Mouse (Mus musculus): ENCODE results near the gene Klf3. TPM values are rescaled to one million over a fixed set of nuclear protein-coding genes. Genes with fewer than 3 reads are reported as not detected.

Gene Klf3
- polyA plus RNA-seq, 1 experiment from 2014 or later, result 66.9 TPM

GRCm38 (mm10) chr5:64807159-64807558 lies 4.0 kb downstream of the Klf3 start:
- ATAC-seq (replicated peaks; ENCODE audit: low FRiP score), result no peak
- H3K4me2 ChIP-seq, result peak overlapping the region; percentile 73
- peaks cover 73% of the 10 kb centered on the region for H3K4me1 ChIP-seq (replicated peaks; ENCODE audit: control insufficient read depth, insufficient read depth, low read length)
- H3K4me3 ChIP-seq (ENCODE audit: low read depth, low read length), result no peak overlapping the region
- no peak overlapping the region for H3K9ac ChIP-seq (ENCODE audit: low read depth, low read length)
- peaks cover 11% of the 10 kb centered on the region for H3K36me3 ChIP-seq (ENCODE audit: control insufficient read depth, insufficient read depth, low read length)
- H3K9me3 ChIP-seq (ENCODE audit: control insufficient read depth, low read length), result no peaks in the 10 kb centered on the region
- no peaks in the 10 kb centered on the region for H3K27me3 ChIP-seq (replicated peaks; ENCODE audit: control insufficient read depth, insufficient read depth, low read length)
- no peak for DNase-seq (ENCODE audit: low spot score)
- H3K27ac ChIP-seq (ENCODE audit: low read depth, low read length), result no peak overlapping the region
- 42% methylated on average over 3 of the region's 3 CpGs for WGBS

- Histone ChIP-seq H3K4me3 (ENCODE audit: low read depth, low read length) (peak overlapping the region; percentile 37), H3K27me3 (replicated peaks; ENCODE audit: control insufficient read depth, insufficient read depth, low read length) (no peaks in the 10 kb centered on the region), H3K27ac (ENCODE audit: low read depth, low read length) (peak overlapping the region; percentile 96), H3K4me1 (replicated peaks; ENCODE audit: control insufficient read depth, insufficient read depth, low read length) (peaks cover 76% of the 10 kb centered on the region), H3K36me3 (ENCODE audit: control insufficient read depth, insufficient read depth, low read length) (peaks cover 11% of the 10 kb centered on the region), H3K9me3 (ENCODE audit: control insufficient read depth, low read length) (no peaks in the 10 kb centered on the region), H3K4me2 (peak overlapping the region; percentile 73), H3K9ac (ENCODE audit: low read depth, low read length) (no peak overlapping the region; the same call in 1 of the 2 replicates)
- WGBS, result 29% methylated on average over 4 of the region's 4 CpGs
- DNase-seq (ENCODE audit: low spot score), result no peak
- ATAC-seq (replicated peaks; ENCODE audit: low FRiP score), result no peak
Measured at GRCm38 (mm10) chr5:64807603-64808002, 4.4 kb downstream of the Klf3 start.

- Histone ChIP-seq H3K9me3 (ENCODE audit: control insufficient read depth, low read length) (no peaks in the 10 kb centered on the region), H3K27me3 (replicated peaks; ENCODE audit: control insufficient read depth, insufficient read depth, low read length) (no peaks in the 10 kb centered on the region), H3K27ac (ENCODE audit: low read depth, low read length) (peak overlapping the region; percentile 96), H3K4me3 (ENCODE audit: low read depth, low read length) (peak overlapping the region; percentile 37), H3K9ac (ENCODE audit: low read depth, low read length) (peak overlapping the region; percentile 20; the same call in 1 of the 2 replicates), H3K4me2 (peak overlapping the region; percentile 73), H3K36me3 (ENCODE audit: control insufficient read depth, insufficient read depth, low read length) (peaks cover 11% of the 10 kb centered on the region), H3K4me1 (replicated peaks; ENCODE audit: control insufficient read depth, insufficient read depth, low read length) (peaks cover 83% of the 10 kb centered on the region)
- 37% methylated on average over 24 of the region's 24 CpGs for WGBS
- no peak for ATAC-seq (replicated peaks; ENCODE audit: low FRiP score)
- DNase-seq (ENCODE audit: low spot score), result no peak
Measured at GRCm38 (mm10) chr5:64808106-64809010, 5.2 kb downstream of the Klf3 start.

GRCm38 (mm10) chr5:64809257-64809656 lies 6.1 kb downstream of the Klf3 start:
- Histone ChIP-seq H3K27ac (ENCODE audit: low read depth, low read length) (peak overlapping the region; percentile 96), H3K27me3 (replicated peaks; ENCODE audit: control insufficient read depth, insufficient read depth, low read length) (no peaks in the 10 kb centered on the region), H3K9ac (ENCODE audit: low read depth, low read length) (no peak overlapping the region), H3K9me3 (ENCODE audit: control insufficient read depth, low read length) (no peaks in the 10 kb centered on the region), H3K4me3 (ENCODE audit: low read depth, low read length) (no peak overlapping the region), H3K36me3 (ENCODE audit: control insufficient read depth, insufficient read depth, low read length) (peaks cover 11% of the 10 kb centered on the region), H3K4me1 (replicated peaks; ENCODE audit: control insufficient read depth, insufficient read depth, low read length) (peaks cover 89% of the 10 kb centered on the region), H3K4me2 (peak overlapping the region; percentile 73)
- DNase-seq (ENCODE audit: low spot score), result no peak
- no peak for ATAC-seq (replicated peaks; ENCODE audit: low FRiP score)
- 74% methylated on average over 7 of the region's 7 CpGs for WGBS

GRCm38 (mm10) chr5:64809864-64810263 lies 6.7 kb downstream of the Klf3 start:
- peaks cover 11% of the 10 kb centered on the region for H3K36me3 ChIP-seq (ENCODE audit: control insufficient read depth, insufficient read depth, low read length)
- H3K27me3 ChIP-seq (replicated peaks; ENCODE audit: control insufficient read depth, insufficient read depth, low read length), result no peaks in the 10 kb centered on the region
- peaks cover 89% of the 10 kb centered on the region for H3K4me1 ChIP-seq (replicated peaks; ENCODE audit: control insufficient read depth, insufficient read depth, low read length)
- H3K9me3 ChIP-seq (ENCODE audit: control insufficient read depth, low read length), result no peaks in the 10 kb centered on the region
- peak overlapping the region; percentile 96; the same call in 1 of the 2 replicates for H3K27ac ChIP-seq (ENCODE audit: low read depth, low read length)
- ATAC-seq (replicated peaks; ENCODE audit: low FRiP score) (no peak), DNase-seq (ENCODE audit: low spot score) (no peak)
- 74% methylated on average over 11 of the region's 11 CpGs for WGBS
- no peak overlapping the region for H3K4me3 ChIP-seq (ENCODE audit: low read depth, low read length)
- H3K4me2 ChIP-seq, result peak overlapping the region; percentile 87
- H3K9ac ChIP-seq (ENCODE audit: low read depth, low read length), result no peak overlapping the region

GRCm38 (mm10) chr5:64810860-64811499 lies 7.8 kb downstream of the Klf3 start:
- Histone ChIP-seq H3K9ac (ENCODE audit: low read depth, low read length) (peak overlapping the region; percentile 81), H3K4me3 (ENCODE audit: low read depth, low read length) (peak overlapping the region; percentile 61), H3K4me1 (replicated peaks; ENCODE audit: control insufficient read depth, insufficient read depth, low read length) (peaks cover 84% of the 10 kb centered on the region), H3K9me3 (ENCODE audit: control insufficient read depth, low read length) (no peaks in the 10 kb centered on the region), H3K4me2 (peak overlapping the region; percentile 87), H3K27ac (ENCODE audit: low read depth, low read length) (peak overlapping the region; percentile 96), H3K36me3 (ENCODE audit: control insufficient read depth, insufficient read depth, low read length) (peaks cover 15% of the 10 kb centered on the region), H3K27me3 (replicated peaks; ENCODE audit: control insufficient read depth, insufficient read depth, low read length) (no peaks in the 10 kb centered on the region)
- no peak for DNase-seq (ENCODE audit: low spot score)
- WGBS, result 6% methylated on average over 9 of the region's 9 CpGs
- peak; percentile 28 for ATAC-seq (replicated peaks; ENCODE audit: low FRiP score)

- ATAC-seq (replicated peaks; ENCODE audit: low FRiP score) (peak; percentile 92), DNase-seq (ENCODE audit: low spot score) (peak; percentile 73)
- H3K9me3 ChIP-seq (ENCODE audit: control insufficient read depth, low read length), result no peaks in the 10 kb centered on the region
- peak overlapping the region; percentile 61 for H3K4me3 ChIP-seq (ENCODE audit: low read depth, low read length)
- peak overlapping the region; percentile 96 for H3K27ac ChIP-seq (ENCODE audit: low read depth, low read length)
- H3K36me3 ChIP-seq (ENCODE audit: control insufficient read depth, insufficient read depth, low read length), result peaks cover 20% of the 10 kb centered on the region
- peaks cover 77% of the 10 kb centered on the region for H3K4me1 ChIP-seq (replicated peaks; ENCODE audit: control insufficient read depth, insufficient read depth, low read length)
- peak overlapping the region; percentile 81 for H3K9ac ChIP-seq (ENCODE audit: low read depth, low read length)
- peak overlapping the region; percentile 87 for H3K4me2 ChIP-seq
- H3K27me3 ChIP-seq (replicated peaks; ENCODE audit: control insufficient read depth, insufficient read depth, low read length), result no peaks in the 10 kb centered on the region
- 7% methylated on average over 13 of the region's 14 CpGs for WGBS
Measured at GRCm38 (mm10) chr5:64811500-64812123, 8.4 kb downstream of the Klf3 start.

GRCm38 (mm10) chr5:64812124-64812982 lies 9.2 kb downstream of the Klf3 start:
- H3K36me3 ChIP-seq (ENCODE audit: control insufficient read depth, insufficient read depth, low read length), result peaks cover 22% of the 10 kb centered on the region

More at GRCm38 (mm10) chr5:64812124-64812982, 9.2 kb downstream of the Klf3 start:
- WGBS, result 7% methylated on average over 22 of the region's 22 CpGs
- Histone ChIP-seq H3K27ac (ENCODE audit: low read depth, low read length) (peak overlapping the region; percentile 96), H3K27me3 (replicated peaks; ENCODE audit: control insufficient read depth, insufficient read depth, low read length) (no peaks in the 10 kb centered on the region), H3K4me2 (peak overlapping the region; percentile 87), H3K9me3 (ENCODE audit: control insufficient read depth, low read length) (no peaks in the 10 kb centered on the region), H3K4me1 (replicated peaks; ENCODE audit: control insufficient read depth, insufficient read depth, low read length) (peaks cover 72% of the 10 kb centered on the region), H3K4me3 (ENCODE audit: low read depth, low read length) (peak overlapping the region; percentile 61), H3K9ac (ENCODE audit: low read depth, low read length) (peak overlapping the region; percentile 81)
- ATAC-seq (replicated peaks; ENCODE audit: low FRiP score) (peak; percentile 72), DNase-seq (ENCODE audit: low spot score) (peak; percentile 60)
